Mouse (Mus musculus) embryonic fibroblast, embryonic 13.5 days (primary cell): ENCODE measurements at regions not wholly inside any gene's neighbourhood (a gene's known extent, or its start where the extent isn't known, plus 50 kb on each side); places are given as distances from the start of the nearest gene placed in this dataset.

ENCODE experiments used
- H3K27ac ChIP-seq: 2 replicates; pipeline ENCODE4 v1.5.1; 2012; ENCODE audit warnings: low read length, control low read depth, inconsistent platforms; ENCODE audit not compliant: insufficient read depth
- H3K4me1 ChIP-seq: 2 replicates; pipeline ENCODE4 v1.6.1; 2011; ENCODE audit warnings: low read length; ENCODE audit not compliant: control insufficient read depth, insufficient read depth
- H3K4me3 ChIP-seq: 2 replicates; pipeline ENCODE4 v1.5.1; 2011; ENCODE audit warnings: mild to moderate bottlenecking, control low read depth, low read length; ENCODE audit not compliant: insufficient read depth
- CTCF ChIP-seq: IDR thresholded peaks from 2 replicates; pipeline ENCODE4 v1.5.1; 2011; ENCODE audit warnings: mild to moderate bottlenecking, control low read depth, low read length, moderate library complexity, borderline replicate concordance; ENCODE audit not compliant: insufficient read depth
- POLR2A ChIP-seq: IDR thresholded peaks from 2 replicates; pipeline ENCODE4 v1.6.1; 2011; ENCODE audit warnings: low read depth, mild to moderate bottlenecking, control low read depth, low read length, moderate library complexity

DNA sequence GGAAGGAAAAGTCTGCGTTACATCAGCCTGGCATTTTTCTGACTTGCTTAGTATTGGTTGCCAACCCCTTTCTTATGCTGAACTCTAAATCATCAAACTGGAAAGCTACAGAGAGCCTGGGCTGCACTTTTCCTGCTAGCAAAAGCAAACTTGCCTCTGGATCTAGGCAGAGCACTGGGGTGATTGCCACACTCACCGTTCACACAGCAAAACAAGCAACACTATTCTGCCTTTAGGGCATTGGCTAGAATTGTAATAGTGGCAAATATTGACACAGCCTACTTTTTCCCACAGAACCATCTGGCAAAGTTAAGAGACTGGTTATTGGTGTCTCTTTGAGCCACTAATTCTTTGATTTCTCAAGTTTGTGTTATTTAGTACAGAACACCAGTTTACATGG lies 199.5 kb downstream of the Cenpw start:
- H3K4me1 ChIP-seq: peaks cover 2% of the 10 kb centered on the region; the same call in 1 of the 2 replicates
- no peak overlapping the region for H3K27ac ChIP-seq
- TF ChIP-seq POLR2A (no peak), CTCF (no peak)
- H3K4me3 ChIP-seq: no peak overlapping the region

DNA sequence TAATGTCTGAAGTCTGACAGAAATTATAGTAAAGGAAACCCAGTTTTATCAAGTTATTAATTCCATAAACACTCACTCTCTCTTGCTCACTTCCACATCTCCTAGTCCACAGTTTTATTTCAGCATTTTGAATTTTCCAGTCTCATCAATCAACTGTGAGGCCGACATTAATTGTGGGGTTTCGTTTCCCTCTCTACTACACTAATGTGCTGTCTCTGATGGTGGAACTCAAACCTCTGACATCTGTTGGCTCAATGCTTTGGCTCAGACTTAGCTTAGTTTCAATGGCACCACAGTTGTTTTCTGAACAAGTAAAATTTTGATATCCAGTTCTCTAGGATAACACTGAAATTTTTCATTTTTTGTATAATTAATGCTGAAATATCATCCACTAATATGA lies 218.8 kb downstream of the Cenpw start:
- Histone ChIP-seq H3K4me1 (no peaks in the 10 kb centered on the region), H3K27ac (peak overlapping the region; percentile 50), H3K4me3 (no peak overlapping the region)
- TF ChIP-seq CTCF (no peak), POLR2A (no peak)
